Mouse (Mus musculus): Measurements from ENCODE around the gene Vwa8.

DNA sequence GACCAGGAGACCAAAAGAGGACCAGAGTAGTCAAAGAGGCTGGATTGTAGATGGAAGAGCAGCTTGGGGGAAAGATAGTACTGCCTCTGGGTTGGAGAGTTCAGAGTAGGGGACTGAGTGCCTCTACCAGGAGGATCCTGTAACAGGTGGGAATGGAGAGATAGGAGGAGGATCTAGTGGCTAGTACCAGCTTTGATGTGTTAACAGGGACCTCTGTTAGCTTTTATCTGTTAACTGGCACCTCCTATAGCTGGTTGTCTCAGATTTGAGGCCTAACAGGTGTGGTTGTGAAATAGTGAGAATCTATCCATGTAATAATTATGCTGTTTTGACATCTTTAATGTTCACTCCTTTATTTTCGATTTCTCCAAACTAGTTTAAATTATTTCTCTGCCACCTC is 904 bp upstream of the Vwa8 start:
- TF ChIP-seq POLR2A (IDR thresholded peaks at IDR 0.05; ENCODE audit: low read depth, low read length) (no peak), CTCF (IDR thresholded peaks at IDR 0.05; ENCODE audit: extremely low read depth, insufficient read length, insufficient replicate concordance, low read depth, low read length) (no peak)

All from small intestine, adult 2 months (tissue).